Mouse (Mus musculus) ES-E14 (cell line): ENCODE measurements around the gene Dtnbp1. TPM values are rescaled to one million over a fixed set of nuclear protein-coding genes. Genes with fewer than 3 reads are reported as not detected.

ENCODE experiments used
- DNase-seq: peaks from one replicate; pipeline ENCODE4 v3.0.0-alpha.2; 2013; ENCODE audit warnings: low read depth, low spot score
- H3K27ac ChIP-seq: 2 replicates; pipeline ENCODE4 v1.5.1; 2012; ENCODE audit warnings: low read depth, mild to moderate bottlenecking, low read length, moderate library complexity, mixed read lengths; ENCODE audit not compliant: poor library complexity, insufficient read depth, severe bottlenecking
- H3K36me3 ChIP-seq: 2 replicates; pipeline ENCODE4 v1.6.1; 2012; ENCODE audit warnings: mild to moderate bottlenecking, low read length, moderate library complexity, mixed read lengths; ENCODE audit not compliant: control insufficient read depth, poor library complexity, insufficient read depth, severe bottlenecking
- H3K4me1 ChIP-seq, 2 experiments: fragments of 150-350 bp in 1 of 2; sonication (generic) in 1 of 2; 2 replicates each; pipeline ENCODE4 v1.6.1; 2012; ENCODE audit warnings: low read length in 2 of 2, mild to moderate bottlenecking in 1 of 2, mixed read lengths in 1 of 2; ENCODE audit not compliant: control insufficient read depth in 2 of 2, insufficient read depth in 2 of 2, poor library complexity in 1 of 2
- H3K4me3 ChIP-seq, 2 experiments: fragments of 150-350 bp in 1 of 2; sonication (generic) in 1 of 2; 2 replicates each; pipeline ENCODE4 v1.5.1; 2012; ENCODE audit warnings: low read length in 2 of 2, low read depth in 1 of 2, mild to moderate bottlenecking in 1 of 2, mixed read lengths in 1 of 2; ENCODE audit not compliant: insufficient read depth in 1 of 2, poor library complexity in 1 of 2, severe bottlenecking in 1 of 2
- H3K9ac ChIP-seq: 2 replicates; pipeline ENCODE4 v1.6.1; 2012; ENCODE audit warnings: low read depth, mild to moderate bottlenecking, low read length, mixed read lengths; ENCODE audit not compliant: poor library complexity, insufficient read depth, severe bottlenecking
- H3K9me3 ChIP-seq: fragments of 150-350 bp; sonication (generic); 2 replicates; pipeline ENCODE4 v1.6.1; 2012; ENCODE audit warnings: low read depth, mild to moderate bottlenecking, low read length; ENCODE audit not compliant: control insufficient read depth, insufficient read depth
- CHD2 ChIP-seq: IDR thresholded peaks from 2 replicates; pipeline ENCODE4 v1.6.1; 2014; ENCODE audit warnings: mild to moderate bottlenecking, low read depth, low read length, inconsistent platforms
- HCFC1 ChIP-seq: IDR thresholded peaks from 2 replicates; pipeline ENCODE4 v1.6.1; 2012; ENCODE audit warnings: low read length, inconsistent platforms, borderline replicate concordance; ENCODE audit not compliant: insufficient read depth
- MAFK ChIP-seq: IDR thresholded peaks from 2 replicates; pipeline ENCODE4 v1.6.1; 2014; ENCODE audit warnings: mild to moderate bottlenecking, low read depth, low read length, inconsistent platforms; ENCODE audit not compliant: insufficient read depth
- ZC3H11A ChIP-seq: IDR thresholded peaks from 2 replicates; pipeline ENCODE4 v1.6.1; 2012; ENCODE audit warnings: low read depth, mild to moderate bottlenecking, inconsistent platforms, low read length, borderline replicate concordance
- ZNF384 ChIP-seq: IDR thresholded peaks from 2 replicates; pipeline ENCODE4 v1.6.1; 2012; ENCODE audit warnings: low read depth, low read length, inconsistent platforms
- in situ Hi-C, 2 experiments: fragments of 600-800 bp; cut with MboI; formaldehyde crosslinking; loops; one replicate each; pipeline ENCODE4 v1.15.1; 2025; ENCODE audit warnings: low sequenced_read_pairs in 2 of 2, inconsistent platforms in 1 of 2; ENCODE audit not compliant: unreplicated experiment in 2 of 2
- total RNA-seq: library from RNA; depleted of rRNA; stranded (reverse); fragments of 300-350 nt; gene quantifications from 2 replicates; pipeline ENCODE4 v1.2.3, GENCODE M21; 2012

The Dtnbp1 gene
- total RNA-seq, 1 experiment: 15.8 TPM

GRCm38 (mm10) chr13:44982799-44983198, 19.1 kb downstream of the Dtnbp1 start:
- in situ Hi-C loops: loop anchor here in 1 of 2 experiments (25.0 kb wide), 1 partner anchor 1120 kb away; no protein-coding TSS in a partner anchor
- TF ChIP-seq ZNF384: no peak
- no peak for TF ChIP-seq MAFK
- TF ChIP-seq ZC3H11A: no peak
- TF ChIP-seq CHD2: no peak
- no peak for TF ChIP-seq HCFC1
- H3K9ac ChIP-seq: no peak overlapping the region
- no peak for DNase-seq
- H3K4me1 ChIP-seq: no peaks in the 10 kb centered on the region
- no peaks in the 10 kb centered on the region for H3K9me3 ChIP-seq
- no peak overlapping the region for H3K27ac ChIP-seq
- H3K36me3 ChIP-seq: peaks cover 6% of the 10 kb centered on the region; the same call in 1 of the 2 replicates
- H3K4me3 ChIP-seq: no peak overlapping the region

GRCm38 (mm10) chr13:44979433-44979832, 22.5 kb downstream of the Dtnbp1 start:
- TF ChIP-seq ZC3H11A: no peak
- TF ChIP-seq CHD2: no peak
- no peak for TF ChIP-seq HCFC1
- TF ChIP-seq ZNF384: no peak
- TF ChIP-seq MAFK: no peak
- no peak overlapping the region for H3K9ac ChIP-seq
- in situ Hi-C loops: loop anchor here in 1 of 2 experiments (25.0 kb wide), 1 partner anchor 1117 kb away; no protein-coding TSS in a partner anchor
- peaks cover 3% of the 10 kb centered on the region; the same call in 1 of the 2 replicates for H3K36me3 ChIP-seq
- no peaks in the 10 kb centered on the region for H3K4me1 ChIP-seq
- H3K9me3 ChIP-seq: no peaks in the 10 kb centered on the region
- H3K27ac ChIP-seq: no peak overlapping the region
- no peak overlapping the region for H3K4me3 ChIP-seq
- no peak for DNase-seq

- DNase-seq: peak; percentile 12
- no peak overlapping the region for H3K9ac ChIP-seq
- in situ Hi-C loops: loop anchor here in 1 of 2 experiments (25.0 kb wide), 1 partner anchor 1115 kb away; no protein-coding TSS in a partner anchor
- H3K27ac ChIP-seq: no peak overlapping the region
- no peaks in the 10 kb centered on the region for H3K4me1 ChIP-seq
- TF ChIP-seq HCFC1 (no peak), MAFK (no peak), ZC3H11A (peak; percentile 57), ZNF384 (peak; percentile 96), CHD2 (no peak)
- H3K9me3 ChIP-seq: no peaks in the 10 kb centered on the region
- H3K36me3 ChIP-seq: peaks cover under 1% of the 10 kb centered on the region; the same call in 1 of the 2 replicates
- no peak overlapping the region for H3K4me3 ChIP-seq
Observed at GRCm38 (mm10) chr13:44977483-44978141, 24.3 kb downstream of the Dtnbp1 start.

GRCm38 (mm10) chr13:44977059-44977458, 24.9 kb downstream of the Dtnbp1 start:
- in situ Hi-C loops: loop anchor here in 1 of 2 experiments (25.0 kb wide), 1 partner anchor 1115 kb away; no protein-coding TSS in a partner anchor
- Histone ChIP-seq H3K4me3 (no peak overlapping the region), H3K27ac (no peak overlapping the region), H3K9me3 (no peaks in the 10 kb centered on the region), H3K36me3 (no peaks in the 10 kb centered on the region; the same call in 1 of the 2 replicates), H3K9ac (no peak overlapping the region), H3K4me1 (no peaks in the 10 kb centered on the region)
- no peak for TF ChIP-seq MAFK
- no peak for TF ChIP-seq CHD2
- TF ChIP-seq HCFC1: no peak
- no peak for TF ChIP-seq ZNF384
- TF ChIP-seq ZC3H11A: no peak
- DNase-seq: no peak
